Mouse (Mus musculus): ENCODE results near the gene Dock1. TPM values are rescaled to one million over a fixed set of nuclear protein-coding genes. Genes with fewer than 3 reads are reported as not detected.
A peak's percentile ranks its signal among the peaks of the same experiment; 100 is the strongest.

The Dock1 gene
- polyA plus RNA-seq, 1 experiment: 54.8 TPM

DNA sequence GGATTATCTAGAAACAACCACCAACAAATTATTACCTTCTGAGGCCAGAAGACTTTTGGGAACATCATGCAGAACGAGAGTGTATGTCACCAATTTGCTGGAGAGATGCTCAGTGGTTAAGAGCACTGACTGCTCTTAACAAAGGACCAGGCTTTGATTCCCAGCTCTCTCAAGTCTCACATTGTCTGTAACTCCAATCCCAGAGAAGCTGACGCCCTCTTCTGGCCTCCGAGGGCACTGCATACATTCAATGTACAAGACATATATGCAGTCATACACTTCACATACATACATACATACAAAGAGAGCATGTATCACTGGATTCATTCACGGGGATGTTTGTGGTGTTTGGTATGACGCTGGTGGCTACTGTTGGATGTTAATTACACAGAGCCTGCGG, 271.4 kb downstream of the Dock1 start:
- Histone ChIP-seq H3K4me1 (ENCODE audit: control insufficient read depth, insufficient read depth, low read length) (peaks cover 1% of the 10 kb centered on the region), H3K9ac (ENCODE audit: low read depth, poor library complexity, severe bottlenecking) (no peak overlapping the region), H3K27me3 (ENCODE audit: control insufficient read depth, insufficient read depth, low read length, poor library complexity, severe bottlenecking) (no peaks in the 10 kb centered on the region), H3K9me3 (replicated peaks; ENCODE audit: control insufficient read depth, insufficient read depth, low read length, poor library complexity, severe bottlenecking) (no peaks in the 10 kb centered on the region), H3K27ac (ENCODE audit: insufficient read depth, low read length) (no peak overlapping the region), H3K36me3 (ENCODE audit: control insufficient read depth, insufficient read depth, low read length, poor library complexity, severe bottlenecking) (no peaks in the 10 kb centered on the region), H3K4me3 (ENCODE audit: low read depth, low read length) (no peak overlapping the region)
- TF ChIP-seq CTCF (IDR thresholded peaks at IDR 0.05; ENCODE audit: low read depth, low read length): peak; percentile 22
- no peak for TF ChIP-seq EP300 (IDR thresholded peaks at IDR 0.05; ENCODE audit: insufficient read depth, low read depth, low read length)

- Histone ChIP-seq H3K9ac (ENCODE audit: low read depth, poor library complexity, severe bottlenecking) (no peak overlapping the region), H3K36me3 (ENCODE audit: control insufficient read depth, insufficient read depth, low read length, poor library complexity, severe bottlenecking) (no peaks in the 10 kb centered on the region), H3K4me1 (ENCODE audit: control insufficient read depth, insufficient read depth, low read length) (peaks cover 1% of the 10 kb centered on the region), H3K27ac (ENCODE audit: insufficient read depth, low read length) (no peak overlapping the region), H3K9me3 (replicated peaks; ENCODE audit: control insufficient read depth, insufficient read depth, low read length, poor library complexity, severe bottlenecking) (no peaks in the 10 kb centered on the region), H3K4me3 (ENCODE audit: low read depth, low read length) (no peak overlapping the region), H3K27me3 (ENCODE audit: control insufficient read depth, insufficient read depth, low read length, poor library complexity, severe bottlenecking) (no peaks in the 10 kb centered on the region)
- TF ChIP-seq CTCF (IDR thresholded peaks at IDR 0.05; ENCODE audit: low read depth, low read length) (no peak), EP300 (IDR thresholded peaks at IDR 0.05; ENCODE audit: insufficient read depth, low read depth, low read length) (no peak), POLR2A (IDR thresholded peaks at IDR 0.05; ENCODE audit: insufficient read depth, low read length) (no peak)
These were observed 272.6 kb downstream of the Dock1 start for GRCm38 (mm10) chr7:134943063-134943462.

GRCm38 (mm10) chr7:134943701-134944100, 273.2 kb downstream of the Dock1 start:
- Histone ChIP-seq H3K9ac (ENCODE audit: low read depth, poor library complexity, severe bottlenecking) (no peak overlapping the region), H3K4me1 (ENCODE audit: control insufficient read depth, insufficient read depth, low read length) (peaks cover 1% of the 10 kb centered on the region), H3K36me3 (ENCODE audit: control insufficient read depth, insufficient read depth, low read length, poor library complexity, severe bottlenecking) (no peaks in the 10 kb centered on the region), H3K4me3 (ENCODE audit: low read depth, low read length) (no peak overlapping the region), H3K9me3 (replicated peaks; ENCODE audit: control insufficient read depth, insufficient read depth, low read length, poor library complexity, severe bottlenecking) (no peaks in the 10 kb centered on the region), H3K27ac (ENCODE audit: insufficient read depth, low read length) (no peak overlapping the region), H3K27me3 (ENCODE audit: control insufficient read depth, insufficient read depth, low read length, poor library complexity, severe bottlenecking) (no peaks in the 10 kb centered on the region)
- TF ChIP-seq POLR2A (IDR thresholded peaks at IDR 0.05; ENCODE audit: insufficient read depth, low read length) (no peak), EP300 (IDR thresholded peaks at IDR 0.05; ENCODE audit: insufficient read depth, low read depth, low read length) (no peak), CTCF (IDR thresholded peaks at IDR 0.05; ENCODE audit: low read depth, low read length) (no peak)

DNA sequence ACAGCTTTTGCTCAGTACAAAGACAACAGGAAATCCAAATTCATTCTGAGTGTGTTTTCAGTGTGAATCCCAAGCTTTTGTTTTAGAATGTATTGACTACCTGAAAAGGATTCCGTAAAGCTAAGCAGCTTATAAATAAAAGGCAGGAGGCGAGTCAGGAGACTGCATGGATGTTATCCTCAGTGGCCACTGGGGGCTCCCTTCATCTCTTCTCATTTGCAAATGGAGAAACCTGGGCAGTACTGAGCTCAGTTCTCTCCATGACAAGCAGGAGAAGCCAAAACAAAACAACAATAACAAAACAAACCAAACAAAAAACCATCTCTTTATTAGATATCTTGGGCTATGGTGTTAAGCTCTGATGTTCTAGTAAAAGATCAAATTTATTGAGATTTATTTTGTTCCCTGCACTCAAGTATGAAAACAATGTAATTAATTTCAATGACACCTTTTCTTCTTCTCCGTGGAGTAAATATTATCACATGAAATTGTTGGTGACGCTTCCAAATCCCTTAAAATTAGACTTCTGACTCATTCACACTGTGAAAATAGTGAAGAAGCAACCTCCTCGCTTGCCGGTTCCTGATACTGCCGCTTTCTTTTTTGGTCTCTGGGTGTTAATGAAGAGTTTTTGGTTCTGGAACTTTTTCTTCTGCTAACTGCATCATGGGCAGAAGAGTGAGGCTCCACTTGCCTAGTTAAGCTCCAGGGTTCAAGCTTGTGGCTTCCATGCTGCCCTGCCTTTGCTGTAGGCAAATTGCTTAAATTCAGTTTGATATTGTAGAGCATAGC, 275.7 kb downstream of the Dock1 start:
- Histone ChIP-seq H3K4me3 (ENCODE audit: low read depth, low read length) (no peak overlapping the region), H3K36me3 (ENCODE audit: control insufficient read depth, insufficient read depth, low read length, poor library complexity, severe bottlenecking) (no peaks in the 10 kb centered on the region), H3K4me1 (ENCODE audit: control insufficient read depth, insufficient read depth, low read length) (no peaks in the 10 kb centered on the region), H3K9me3 (replicated peaks; ENCODE audit: control insufficient read depth, insufficient read depth, low read length, poor library complexity, severe bottlenecking) (no peaks in the 10 kb centered on the region), H3K27me3 (ENCODE audit: control insufficient read depth, insufficient read depth, low read length, poor library complexity, severe bottlenecking) (no peaks in the 10 kb centered on the region), H3K9ac (ENCODE audit: low read depth, poor library complexity, severe bottlenecking) (no peak overlapping the region), H3K27ac (ENCODE audit: insufficient read depth, low read length) (no peak overlapping the region)
- TF ChIP-seq EP300 (IDR thresholded peaks at IDR 0.05; ENCODE audit: insufficient read depth, low read depth, low read length) (no peak), POLR2A (IDR thresholded peaks at IDR 0.05; ENCODE audit: insufficient read depth, low read length) (no peak), CTCF (IDR thresholded peaks at IDR 0.05; ENCODE audit: low read depth, low read length) (peak; percentile 3)

- no peaks in the 10 kb centered on the region for H3K9me3 ChIP-seq (replicated peaks; ENCODE audit: control insufficient read depth, insufficient read depth, low read length, poor library complexity, severe bottlenecking)
- H3K27ac ChIP-seq (ENCODE audit: insufficient read depth, low read length): no peak overlapping the region
- TF ChIP-seq CTCF (IDR thresholded peaks at IDR 0.05; ENCODE audit: low read depth, low read length): no peak
- TF ChIP-seq POLR2A (IDR thresholded peaks at IDR 0.05; ENCODE audit: insufficient read depth, low read length): no peak
- no peak for TF ChIP-seq EP300 (IDR thresholded peaks at IDR 0.05; ENCODE audit: insufficient read depth, low read depth, low read length)
- no peaks in the 10 kb centered on the region for H3K27me3 ChIP-seq (ENCODE audit: control insufficient read depth, insufficient read depth, low read length, poor library complexity, severe bottlenecking)
- no peaks in the 10 kb centered on the region for H3K36me3 ChIP-seq (ENCODE audit: control insufficient read depth, insufficient read depth, low read length, poor library complexity, severe bottlenecking)
- no peak overlapping the region for H3K9ac ChIP-seq (ENCODE audit: low read depth, poor library complexity, severe bottlenecking)
- no peaks in the 10 kb centered on the region for H3K4me1 ChIP-seq (ENCODE audit: control insufficient read depth, insufficient read depth, low read length)
- no peak overlapping the region for H3K4me3 ChIP-seq (ENCODE audit: low read depth, low read length)
These were observed 288.6 kb downstream of the Dock1 start for GRCm38 (mm10) chr7:134959086-134959485.

GRCm38 (mm10) chr7:134960871-134961270, 290.4 kb downstream of the Dock1 start:
- Histone ChIP-seq H3K9ac (ENCODE audit: low read depth, poor library complexity, severe bottlenecking) (no peak overlapping the region), H3K27me3 (ENCODE audit: control insufficient read depth, insufficient read depth, low read length, poor library complexity, severe bottlenecking) (no peaks in the 10 kb centered on the region), H3K4me3 (ENCODE audit: low read depth, low read length) (no peak overlapping the region), H3K36me3 (ENCODE audit: control insufficient read depth, insufficient read depth, low read length, poor library complexity, severe bottlenecking) (no peaks in the 10 kb centered on the region), H3K4me1 (ENCODE audit: control insufficient read depth, insufficient read depth, low read length) (no peaks in the 10 kb centered on the region), H3K27ac (ENCODE audit: insufficient read depth, low read length) (no peak overlapping the region), H3K9me3 (replicated peaks; ENCODE audit: control insufficient read depth, insufficient read depth, low read length, poor library complexity, severe bottlenecking) (no peaks in the 10 kb centered on the region)
- TF ChIP-seq CTCF (IDR thresholded peaks at IDR 0.05; ENCODE audit: low read depth, low read length) (peak; percentile 80), POLR2A (IDR thresholded peaks at IDR 0.05; ENCODE audit: insufficient read depth, low read length) (no peak)
